Mouse (Mus musculus): ENCODE measurements around the gene Rpl3l.
A peak's percentile ranks its signal among the peaks of the same experiment; 100 is the strongest.

The Rpl3l gene

DNA sequence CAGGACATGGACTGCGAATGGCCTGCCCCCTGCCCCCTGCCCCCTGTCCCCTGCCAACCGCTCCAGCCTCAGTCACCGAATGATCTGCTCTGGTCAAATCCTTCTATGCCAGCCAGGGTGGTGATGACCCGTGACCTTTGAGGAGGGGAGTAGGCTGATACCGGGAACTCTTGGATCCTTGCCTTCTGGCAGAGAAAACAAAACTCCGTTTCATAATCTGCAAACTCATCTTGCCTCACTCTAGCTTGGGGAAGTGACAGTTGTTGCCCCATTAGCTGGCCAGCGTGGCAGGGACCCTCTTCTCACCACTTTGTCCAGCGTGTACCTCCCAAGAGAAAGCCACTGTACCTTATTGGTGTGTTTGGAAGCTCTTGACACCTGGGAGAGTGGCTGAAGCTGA, 14.7 kb downstream of the Rpl3l start:
- no peak for DNase-seq (ENCODE audit: low spot score in 2 of 2)

DNA sequence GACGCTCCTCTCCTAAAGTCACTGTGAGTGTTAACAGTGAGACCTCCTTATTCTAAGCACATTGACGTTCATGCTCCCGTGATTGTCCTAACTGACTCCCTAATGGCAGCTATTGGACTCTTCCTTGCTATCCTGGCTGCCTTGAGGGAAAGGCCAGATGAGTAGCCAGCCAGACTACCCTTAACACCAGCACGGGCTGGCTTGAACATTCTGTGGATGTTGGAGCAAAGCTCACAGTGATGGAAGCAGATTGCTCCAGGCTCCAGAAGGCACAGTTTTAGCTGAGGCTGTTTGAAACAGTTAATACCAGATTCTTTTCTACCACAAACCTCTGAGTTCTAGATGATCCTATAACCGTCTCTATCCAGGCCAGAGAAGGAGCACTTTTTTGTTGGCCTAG, 16.3 kb downstream of the Rpl3l start:
- no peak for DNase-seq (ENCODE audit: low spot score in 2 of 2)

DNA sequence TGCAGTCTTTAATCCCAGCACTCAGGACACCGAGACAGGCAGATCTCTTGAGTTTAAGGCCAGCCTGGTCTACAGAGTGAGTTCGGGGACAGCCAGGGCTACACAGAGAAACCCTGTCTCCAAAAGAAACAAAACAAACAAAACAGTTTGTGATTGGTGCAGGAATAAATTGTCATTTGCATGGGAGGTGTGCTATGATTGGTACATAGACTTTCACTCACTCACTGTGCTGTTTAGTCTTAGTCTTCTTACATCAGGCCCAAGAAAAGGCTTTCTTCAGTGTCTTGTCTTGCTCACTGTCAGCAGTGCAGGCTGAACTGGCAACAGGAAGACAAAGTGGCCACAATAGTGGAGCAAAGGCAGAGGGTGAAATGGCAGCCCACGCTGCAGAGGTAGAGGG, 16.8 kb downstream of the Rpl3l start:
- DNase-seq (ENCODE audit: low spot score in 2 of 2) = no peak

DNA sequence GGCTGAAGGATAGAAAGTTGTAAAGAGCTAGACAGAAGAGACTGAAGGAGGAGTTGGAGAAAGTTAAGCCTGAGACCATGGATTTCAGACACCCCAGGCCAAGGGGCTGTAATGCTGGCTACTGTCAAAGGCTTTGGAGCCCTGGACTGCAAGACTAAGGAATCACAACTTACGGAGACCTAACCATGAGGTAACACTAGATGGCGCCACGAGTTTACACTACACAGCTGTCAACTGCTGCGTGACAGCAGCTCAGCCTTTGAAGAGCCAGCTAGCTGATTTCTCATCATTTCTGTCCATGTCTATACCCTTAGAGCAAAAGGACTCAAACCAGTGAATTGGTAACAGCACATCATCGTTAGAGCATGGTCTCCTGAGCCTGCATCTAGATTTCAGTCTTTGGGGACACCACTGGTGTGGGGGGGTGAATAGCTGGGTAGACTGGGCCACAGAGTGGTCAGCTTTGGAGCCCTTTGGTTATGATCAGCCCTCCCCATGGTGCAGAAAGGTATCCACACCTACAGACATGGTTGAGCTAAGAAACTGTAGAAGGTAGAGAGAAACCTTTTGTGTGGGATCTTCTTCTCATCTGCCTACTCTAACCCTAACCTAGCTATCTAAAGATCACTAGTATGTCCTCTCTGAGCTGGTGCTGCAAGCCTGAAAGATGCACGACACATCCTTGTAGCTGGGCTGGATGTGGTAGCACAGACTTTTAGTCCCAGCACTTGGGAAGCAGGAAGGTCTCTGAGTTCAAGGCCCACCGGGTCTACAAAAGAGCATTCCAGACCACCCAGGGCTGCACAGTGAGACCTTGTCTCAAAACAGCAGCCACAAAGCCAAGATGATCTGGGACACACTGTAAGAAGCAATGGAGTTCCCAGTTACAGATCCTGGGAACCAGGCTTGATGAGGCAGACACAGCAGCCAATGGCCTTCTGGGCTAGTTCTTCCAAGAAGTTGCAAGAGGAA, 18.2 kb downstream of the Rpl3l start:
- peak; percentile 74 for DNase-seq (ENCODE audit: low spot score in 2 of 2)

DNA sequence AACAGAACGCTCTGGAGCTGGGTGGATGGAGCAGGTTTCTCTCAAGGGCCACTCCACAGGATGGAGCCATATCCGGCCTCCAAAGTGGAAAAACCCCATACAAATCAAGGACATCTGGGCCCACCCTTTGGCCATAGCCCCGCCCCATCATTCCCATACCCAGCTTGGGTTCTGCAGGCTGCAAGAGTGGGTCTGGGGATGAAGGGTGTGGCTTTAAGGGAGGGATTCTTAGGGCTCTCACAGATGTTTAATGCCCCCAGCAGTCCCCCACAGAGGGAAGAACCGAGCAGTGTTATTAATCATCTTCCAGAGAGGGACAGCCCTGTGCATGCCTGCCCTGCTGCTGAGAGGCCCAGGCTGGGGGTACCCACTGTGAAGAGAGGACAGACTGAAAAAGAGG, 19.4 kb downstream of the Rpl3l start:
- no peak for DNase-seq (ENCODE audit: low spot score in 2 of 2)

DNA sequence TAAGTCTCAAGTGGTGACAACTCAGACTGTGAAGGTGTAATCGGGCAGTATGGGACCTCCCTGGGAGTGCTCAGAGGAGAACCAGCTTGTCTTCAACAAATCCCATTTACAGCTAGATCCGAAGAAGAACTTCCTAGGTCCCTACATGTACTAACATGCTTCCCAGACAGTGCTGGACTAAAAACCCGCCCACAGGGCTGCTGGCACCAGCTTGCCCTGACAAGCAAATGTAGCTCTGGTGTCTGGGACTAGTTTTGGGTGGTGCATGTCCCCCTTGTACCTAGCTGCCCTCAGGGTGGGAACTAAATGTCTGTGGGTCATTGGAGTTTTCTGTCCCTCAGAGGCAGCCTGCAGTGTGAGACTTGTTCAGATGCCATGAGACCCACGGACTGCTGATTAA, 23.9 kb downstream of the Rpl3l start:
- DNase-seq (ENCODE audit: low spot score in 2 of 2) = no peak

DNA sequence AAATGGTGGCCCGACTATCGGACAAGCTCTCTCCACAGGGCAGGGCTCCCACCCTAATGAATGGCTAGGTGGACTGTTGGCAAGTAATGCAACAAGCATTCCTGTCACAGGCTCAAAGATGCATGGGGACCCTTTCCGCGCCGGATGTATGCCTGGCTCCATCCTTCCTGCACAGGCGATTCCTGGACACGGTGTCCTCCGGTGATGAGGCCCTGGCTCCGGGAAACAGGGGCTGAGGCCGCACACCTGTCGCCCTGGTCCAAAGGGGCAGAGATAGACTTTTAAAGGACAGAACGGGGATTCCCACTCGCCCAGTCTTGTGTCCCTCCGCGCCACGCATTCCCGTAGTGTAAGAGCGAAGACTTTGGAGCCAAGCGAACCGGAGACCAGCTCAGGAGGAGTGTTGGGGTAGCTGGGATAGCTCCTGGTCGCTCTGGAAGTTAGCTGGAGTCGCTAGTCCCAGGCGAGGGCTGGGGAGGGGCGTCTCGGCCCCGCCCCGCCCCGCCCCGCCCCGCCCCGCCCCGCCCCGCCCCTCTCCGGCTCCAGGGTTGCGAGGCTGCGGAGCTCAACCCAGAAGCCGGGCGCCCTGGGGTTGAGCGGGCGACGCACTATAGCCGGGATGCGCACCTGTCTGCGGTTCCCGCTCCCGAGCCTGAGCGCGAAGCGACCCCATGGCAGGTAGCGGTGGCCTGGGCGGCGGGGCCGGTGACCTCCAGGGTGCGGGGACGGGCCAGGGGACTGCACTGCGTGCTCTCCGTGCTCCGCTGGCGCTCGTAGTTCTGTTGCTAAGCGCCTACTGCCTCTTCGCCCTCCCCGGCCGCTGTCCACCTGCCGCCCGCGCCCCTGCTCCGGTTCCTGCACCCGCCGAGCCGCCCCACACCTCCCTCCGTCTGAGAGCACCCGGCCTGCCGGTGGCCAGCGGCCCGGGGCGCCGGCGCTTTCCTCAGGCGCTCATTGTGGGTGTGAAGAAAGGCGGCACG, 25.1 kb downstream of the Rpl3l start, which contains the start of gene Hs3st6:
TSS of gene Hs3st6 (plus strand) at position 574 of the 980 bp plus-strand sequence.
- DNase-seq (ENCODE audit: low spot score in 2 of 2) = no peak

DNA sequence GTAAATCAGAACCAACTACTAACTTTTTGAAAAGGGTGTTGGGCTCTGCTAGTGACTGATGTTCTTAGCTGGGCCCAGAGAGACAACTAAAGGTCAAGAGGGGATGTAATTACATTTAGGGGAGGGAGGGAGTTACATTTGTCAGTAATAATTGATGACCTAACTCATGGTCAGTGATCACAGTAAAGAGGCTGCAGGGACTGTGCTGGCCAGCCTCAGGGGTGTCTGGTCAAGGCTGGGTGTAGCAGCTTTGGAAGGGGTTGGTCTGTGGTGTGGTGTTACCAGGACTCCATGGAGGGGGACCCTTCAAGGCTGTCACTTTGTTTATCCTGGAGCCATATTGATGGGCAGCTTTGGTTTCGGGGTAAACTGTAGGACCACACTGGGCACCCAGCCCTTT, 29.8 kb downstream of the Rpl3l start:
- DNase-seq (ENCODE audit: low spot score in 2 of 2) = no peak

DNA sequence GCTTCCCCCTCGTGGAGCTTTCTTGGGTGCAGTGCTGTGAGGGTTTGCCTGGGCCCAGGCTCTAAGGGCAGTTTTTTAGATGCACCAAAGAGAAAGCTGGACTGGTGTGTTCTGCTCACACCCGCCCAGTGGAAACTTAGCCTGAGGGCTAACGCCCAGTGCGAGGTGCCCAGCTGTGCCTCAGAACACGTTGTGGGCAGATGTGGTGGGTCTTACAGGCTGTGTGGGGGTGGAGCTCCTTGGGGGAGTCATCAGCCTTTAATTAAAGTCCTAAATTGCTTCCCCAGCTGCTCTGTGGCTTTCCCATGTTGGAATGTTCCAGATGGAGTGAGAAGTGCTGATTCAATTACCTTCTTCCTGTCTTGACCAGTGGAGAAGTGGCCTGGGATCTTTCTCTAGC, 33.5 kb downstream of the Rpl3l start:
- DNase-seq (ENCODE audit: low spot score in 2 of 2) = no peak

DNA sequence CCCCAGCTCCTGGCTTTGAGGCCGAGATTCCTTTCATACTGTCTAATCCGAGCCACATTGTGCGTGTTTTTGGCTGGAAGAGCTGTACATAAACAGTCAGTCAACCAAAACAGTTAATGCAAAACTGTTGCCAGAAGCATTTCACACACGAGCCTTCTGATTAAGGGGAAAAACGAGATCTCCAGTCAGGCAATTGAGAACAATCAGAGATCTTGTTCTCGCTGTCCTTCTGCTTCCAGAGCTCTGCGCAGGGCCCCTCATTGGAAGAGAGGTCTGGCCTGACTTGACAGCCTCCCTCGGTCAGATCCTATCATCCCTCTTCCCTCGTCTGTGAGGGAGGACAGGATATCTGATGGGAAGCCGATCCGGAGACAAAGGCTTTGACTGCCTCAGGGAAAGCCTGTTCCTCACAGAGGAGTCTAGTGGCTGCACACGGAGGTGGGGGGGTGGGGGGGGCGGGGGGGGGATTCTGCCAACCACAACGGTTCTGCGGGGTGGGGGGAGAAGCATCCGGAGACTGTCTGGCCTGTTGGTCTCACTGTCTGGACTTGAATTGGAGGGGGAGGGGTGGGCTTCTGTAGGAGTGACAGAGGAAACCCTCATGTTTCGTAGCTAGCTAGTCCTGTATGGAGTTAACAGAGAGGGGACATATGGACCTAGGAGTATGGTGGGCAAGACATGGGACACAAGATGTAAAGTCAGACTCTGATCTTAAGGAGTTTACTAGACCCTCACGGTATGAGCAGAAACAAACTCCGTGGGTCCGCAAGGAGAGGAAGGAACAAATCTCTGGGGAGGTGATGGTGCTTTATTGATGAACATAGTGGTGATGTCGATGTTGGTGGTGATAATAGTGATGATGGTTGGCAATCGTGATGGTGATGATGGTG, 37.6 kb downstream of the Rpl3l start:
- no peak for DNase-seq (ENCODE audit: low spot score in 2 of 2)

DNA sequence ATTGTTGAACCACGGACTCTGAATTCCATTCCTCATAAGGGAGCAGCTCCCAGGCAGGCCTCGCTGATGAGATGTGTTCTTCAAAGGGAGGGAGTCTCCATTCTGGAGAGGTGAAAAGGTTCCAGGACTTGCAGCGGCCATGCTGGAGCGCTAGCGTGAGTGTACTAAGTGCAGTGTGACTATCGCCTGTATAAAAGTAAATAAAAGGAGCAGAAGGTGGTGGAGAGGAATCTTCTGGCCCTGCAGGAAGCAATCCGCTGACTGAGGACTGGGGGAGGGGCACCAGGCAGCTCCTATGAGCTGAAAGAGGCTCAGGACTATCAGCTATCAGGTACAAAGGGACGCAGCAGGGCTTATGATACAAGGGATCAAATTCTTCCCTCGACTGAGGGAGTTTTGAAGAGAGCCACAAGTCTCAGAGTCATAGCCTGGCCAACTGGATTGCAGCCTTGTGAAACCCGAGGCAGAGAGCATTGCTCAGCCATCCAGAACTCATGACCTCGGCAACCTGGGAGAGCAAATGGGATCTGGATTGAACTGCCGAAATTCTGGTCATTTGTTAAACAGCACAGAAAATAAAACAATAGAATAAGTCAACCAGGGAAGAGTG, 38.8 kb downstream of the Rpl3l start:
- DNase-seq (ENCODE audit: low spot score in 2 of 2) = no peak

DNA sequence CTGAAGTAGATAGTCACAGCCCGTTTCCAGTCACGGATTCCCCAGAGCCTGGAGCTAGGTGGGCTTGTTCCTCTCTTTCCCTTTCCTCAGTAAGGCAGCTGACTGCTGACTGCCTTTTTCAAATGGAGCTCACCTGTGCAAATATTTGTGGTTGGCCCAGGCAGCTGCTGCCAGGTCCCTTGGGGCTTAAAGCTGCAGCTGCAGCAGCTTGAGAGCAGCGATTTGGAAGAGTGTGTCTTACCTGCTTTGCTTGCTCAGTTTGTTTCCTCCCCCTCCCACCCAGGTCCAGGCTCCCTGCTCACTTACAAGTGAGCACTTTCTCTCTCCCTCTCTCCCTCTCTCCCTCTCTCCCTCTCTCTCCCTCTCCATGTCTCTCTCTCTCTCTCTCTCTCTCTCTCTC, 41.5 kb downstream of the Rpl3l start:
- peak in 1 of 2 experiments; percentile 17 for DNase-seq (ENCODE audit: low spot score in 2 of 2)

DNA sequence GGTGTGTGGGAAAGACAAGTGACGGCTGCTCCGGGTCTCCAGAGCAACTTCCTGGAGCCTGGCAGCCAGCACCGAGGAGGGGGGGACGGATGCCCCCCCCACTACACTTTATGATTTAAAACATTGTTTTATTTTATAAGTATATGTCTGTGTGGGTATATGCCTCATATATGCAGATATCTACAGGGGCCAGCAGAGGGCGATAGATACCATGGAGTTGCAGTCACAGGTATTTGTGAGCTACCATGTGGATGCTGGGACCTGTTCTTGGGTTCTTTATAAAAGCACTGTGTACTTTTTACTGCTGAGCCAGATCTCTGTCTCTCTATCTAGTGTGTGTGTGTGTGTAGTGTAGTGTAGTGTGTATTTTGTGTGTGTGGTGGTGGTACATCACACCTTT, 45.6 kb downstream of the Rpl3l start:
- DNase-seq (ENCODE audit: low spot score in 2 of 2) = no peak

DNA sequence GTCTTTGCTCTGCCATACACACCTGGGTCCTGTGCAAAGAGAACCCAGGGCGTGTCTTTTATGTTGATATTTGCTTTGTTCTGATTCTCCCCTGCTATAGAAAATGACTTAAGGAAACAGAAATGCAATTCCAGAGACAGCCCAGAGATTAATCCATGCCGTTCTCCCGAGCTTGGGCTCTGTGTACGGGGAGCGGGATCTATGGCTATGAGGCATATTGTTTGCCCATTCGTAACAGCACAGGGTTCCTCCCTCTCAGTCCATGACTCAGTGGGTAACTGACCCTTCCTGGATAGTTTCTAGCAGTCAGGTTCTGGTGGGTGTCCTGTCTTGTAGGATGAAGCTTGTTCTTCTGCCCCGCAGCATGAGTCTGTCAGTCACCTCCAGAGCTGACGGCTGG, 47.6 kb downstream of the Rpl3l start:
- DNase-seq (ENCODE audit: low spot score in 2 of 2) = no peak

DNA sequence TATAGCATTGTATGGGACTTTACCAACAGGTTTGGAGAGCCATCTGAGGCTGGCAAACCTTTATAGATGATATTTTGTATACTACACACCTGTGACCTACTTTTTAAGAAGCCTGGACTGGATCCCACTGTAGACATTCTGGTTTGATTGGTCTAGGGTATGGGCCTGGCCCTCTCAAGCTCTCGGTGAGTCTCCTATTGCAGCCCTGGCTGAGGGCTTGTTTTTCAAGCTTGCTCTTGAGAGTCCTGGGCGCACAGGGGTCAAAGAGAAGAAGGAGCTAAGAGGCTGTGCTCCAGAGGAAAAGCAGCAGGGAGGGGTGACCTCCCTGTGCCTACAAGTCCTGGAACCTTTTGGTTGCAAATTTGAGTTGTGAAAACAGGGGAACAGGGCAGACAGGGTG, 49.5 kb downstream of the Rpl3l start:
- DNase-seq (ENCODE audit: low spot score in 2 of 2) = no peak

DNA sequence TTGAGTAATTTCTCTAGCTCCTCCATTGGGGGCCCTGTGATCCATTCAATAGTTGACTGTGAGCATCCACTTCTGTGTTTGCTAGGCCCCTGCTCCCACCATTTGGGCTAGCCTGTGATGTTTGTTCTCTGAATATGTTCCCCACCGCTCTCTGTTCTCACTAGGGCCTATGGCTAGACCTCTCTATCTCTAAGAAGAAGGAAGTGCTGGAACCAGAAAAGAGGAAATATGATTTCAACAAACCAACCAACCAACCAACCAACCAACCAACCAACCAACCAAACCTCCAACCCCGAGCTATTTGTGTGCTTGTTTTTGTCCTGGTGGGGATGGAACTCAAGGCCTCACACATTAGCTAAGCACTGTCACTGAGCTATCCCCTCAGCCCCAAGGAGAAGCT, 53.2 kb downstream of the Rpl3l start:
- DNase-seq (ENCODE audit: low spot score in 2 of 2) = peak; percentile 6 to 11

Measured in spleen, postnatal 36 days (tissue).